Mouse (Mus musculus) central nervous system, embryonic 14 days (tissue): ENCODE data around the gene Gm14295. TPM values are rescaled to one million over a fixed set of nuclear protein-coding genes. Genes with fewer than 3 reads are reported as not detected.

Experiments
- polyA plus RNA-seq: library from polyadenylated mRNA; depleted of rRNA; stranded (reverse); fragments of >200 nt; gene quantifications from 2 replicates; pipeline ENCODE4 v1.2.3, GENCODE M21; 2012; rRNA removed

Gene Gm14295
- polyA plus RNA-seq: 7.1 and 7.4 TPM in 2 replicates

DNA sequence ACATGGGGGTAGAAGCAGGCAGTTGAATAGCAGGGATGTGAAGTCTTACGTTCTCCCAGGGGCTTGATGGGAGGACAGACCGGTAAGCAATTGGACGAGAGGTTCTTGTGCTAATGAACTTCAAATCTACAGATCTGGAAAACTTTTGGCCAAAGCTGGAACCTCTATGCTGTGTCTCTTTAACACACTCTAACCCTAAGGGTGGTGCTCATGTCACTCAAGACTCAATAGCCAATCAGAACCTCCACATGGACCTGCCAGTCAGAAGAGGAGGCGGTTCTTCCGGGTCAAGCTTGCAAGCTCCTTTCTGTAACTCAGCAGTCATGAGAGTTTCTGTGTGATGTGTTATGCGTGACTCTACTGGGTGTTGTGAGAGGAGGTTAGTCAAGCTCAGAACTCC, at the start of gene Gm14295:
Gm14295 (plus strand) TSS at position 301 of the 400 bp plus-strand sequence.

DNA sequence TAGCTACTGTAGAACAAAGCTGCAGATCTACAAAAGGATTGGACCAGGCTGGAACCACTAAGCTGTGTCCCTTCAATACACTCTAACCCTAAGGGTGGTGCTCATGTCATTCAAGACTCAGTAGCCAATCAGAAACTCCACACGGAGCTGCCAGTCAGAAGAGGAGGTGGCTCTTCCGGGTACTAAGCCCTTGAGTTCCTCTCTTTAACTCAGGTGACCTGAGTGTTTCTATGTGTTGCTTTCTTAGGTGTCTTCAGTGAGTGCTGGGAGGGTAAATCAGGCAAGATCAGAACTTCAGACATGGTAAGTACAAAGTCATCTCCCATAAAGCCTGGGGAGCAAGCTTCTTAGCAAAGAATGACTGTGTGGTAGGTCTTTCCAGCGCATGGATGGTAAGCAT, 32.4 kb downstream of the Gm14295 start, which contains the start of gene Gm14408:
Gm14408 (plus strand) TSS at position 301 of the 400 bp plus-strand sequence.

Other genes starting within 250 kb of the Gm14295 start
- gene Gm14308, start 162.3 kb upstream of the Gm14295 start, polyA plus RNA-seq: 8.0 and 8.3 TPM in 2 replicates
- gene Zfp973, start 128.1 kb upstream of the Gm14295 start, polyA plus RNA-seq: 8.7 TPM in 2 replicates
- 23.8 and 24.1 TPM in 2 replicates for gene Gm14305, start 90.3 kb upstream of the Gm14295 start, polyA plus RNA-seq
- gene Gm14408, start 32.5 kb downstream of the Gm14295 start, polyA plus RNA-seq: not detected in 2 replicates
- 9.9 and 10.2 TPM in 2 replicates for gene Gm14296, start 129.2 kb downstream of the Gm14295 start, polyA plus RNA-seq
- 2.7 and 2.9 TPM in 2 replicates for gene Gm14419, start 202.3 kb downstream of the Gm14295 start, polyA plus RNA-seq